8 mouse cellular contexts compared by ENCODE assay signal in the genomic region with DNA sequence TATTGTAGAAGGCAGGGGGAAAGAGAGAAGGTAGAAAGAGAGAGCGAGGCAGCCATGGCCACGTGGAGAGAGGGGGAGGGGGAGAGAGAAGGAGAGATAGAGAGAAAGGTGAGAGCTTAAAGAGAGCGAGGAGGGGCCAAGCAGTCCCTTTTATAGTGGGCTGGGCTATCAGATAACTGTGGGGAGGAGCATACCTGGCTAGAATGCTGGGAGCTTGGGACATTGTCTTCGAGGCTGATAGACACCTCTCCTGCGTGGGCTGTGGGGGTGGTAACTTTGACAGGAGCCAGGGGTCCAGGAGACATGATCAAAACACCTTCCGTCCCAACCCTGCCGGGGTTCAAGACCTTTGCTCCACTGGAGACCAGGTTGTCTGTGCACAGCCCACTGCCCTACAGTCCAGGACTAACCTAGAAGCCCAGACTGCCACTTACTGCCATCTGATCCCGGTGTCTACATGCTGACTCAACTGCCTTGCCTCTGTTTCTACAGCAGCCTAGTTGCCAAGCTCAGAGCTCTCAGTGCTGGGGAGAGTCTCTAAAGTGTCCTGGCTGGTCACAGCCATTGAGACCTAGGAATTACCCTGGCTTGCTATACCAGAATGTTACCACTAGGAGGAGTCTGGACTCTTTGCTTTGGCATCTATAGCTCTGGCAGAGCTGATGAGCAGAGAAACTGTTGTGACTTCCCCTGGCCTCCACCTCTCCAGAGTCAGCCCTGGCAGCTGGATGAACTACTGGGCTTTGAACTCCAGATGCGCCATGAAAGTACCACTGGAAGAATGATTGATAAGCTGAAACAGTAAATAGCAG.
DNase-seq lines count a peak whose midpoint lies in the region; ATAC-seq and TF ChIP-seq lines count a peak whose summit lies in the region.

No protein-coding gene starts in this region.

- WGBS in forebrain, embryonic 15.5 days, result 65% methylated on average over 9 of the region's 9 CpGs
- WGBS in hindbrain, embryonic 14.5 days, result 73% methylated on average over 9 of the region's 9 CpGs
- 65% methylated on average over 9 of the region's 9 CpGs for WGBS in spleen, adult 2 months

- peak; percentile 52; the same call in 1 of the 2 replicates for TF ChIP-seq CTCF in spleen, adult 2 months (IDR thresholded peaks at IDR 0.05; ENCODE audit: extremely low read depth, insufficient read depth, insufficient read length, insufficient replicate concordance)

- no peaks in the 10 kb centered on the region for H3K36me3 ChIP-seq in forebrain, embryonic 15.5 days
- no peaks in the 10 kb centered on the region for H3K36me3 ChIP-seq in hindbrain, embryonic 14.5 days (replicated peaks; ENCODE audit: control insufficient read depth, insufficient read depth)
- H3K36me3 ChIP-seq in spleen, adult 2 months (ENCODE audit: control insufficient read depth, insufficient read depth, low read length), result no peaks in the 10 kb centered on the region

- no peak overlapping the region for H3K4me2 ChIP-seq in forebrain, embryonic 15.5 days (replicated peaks)
- no peak overlapping the region for H3K4me2 ChIP-seq in hindbrain, embryonic 14.5 days (replicated peaks)

- H3K27me3 ChIP-seq in forebrain, embryonic 15.5 days, result no peaks in the 10 kb centered on the region
- no peaks in the 10 kb centered on the region for H3K27me3 ChIP-seq in hindbrain, embryonic 14.5 days (ENCODE audit: control insufficient read depth, insufficient read depth, low read length)
- no peaks in the 10 kb centered on the region for H3K27me3 ChIP-seq in spleen, adult 2 months (ENCODE audit: control insufficient read depth, insufficient read depth, low read length)

- ATAC-seq in forebrain, embryonic 15.5 days (replicated peaks), result peak; percentile 60
- peak; percentile 80 for ATAC-seq in hindbrain, embryonic 14.5 days (ENCODE audit: low FRiP score)

- no peak for TF ChIP-seq POLR2A in spleen, adult 2 months (IDR thresholded peaks at IDR 0.05; ENCODE audit: low read depth, low read length)

- no peak overlapping the region for H3K4me3 ChIP-seq in forebrain, embryonic 15.5 days
- no peak overlapping the region for H3K4me3 ChIP-seq in hindbrain, embryonic 14.5 days (replicated peaks; ENCODE audit: low read length)
- no peak overlapping the region for H3K4me3 ChIP-seq in spleen, adult 2 months (ENCODE audit: extremely low read depth, insufficient read depth, insufficient read length)

- no peak overlapping the region for H3K9ac ChIP-seq in forebrain, embryonic 15.5 days (replicated peaks)
- H3K9ac ChIP-seq in hindbrain, embryonic 14.5 days, result no peak overlapping the region

- H3K4me1 ChIP-seq in forebrain, embryonic 15.5 days, result peaks cover 14% of the 10 kb centered on the region
- H3K4me1 ChIP-seq in hindbrain, embryonic 14.5 days (replicated peaks; ENCODE audit: control insufficient read depth, insufficient read depth, low read length), result 0 out of 2 replicates have a peak, but pooled peaks cover 10% of the 10 kb centered on the region
- H3K4me1 ChIP-seq in spleen, adult 2 months (ENCODE audit: control insufficient read depth, insufficient read depth, insufficient read length), result no peaks in the 10 kb centered on the region

- DNase-seq in ovary, adult 18-20 months (ENCODE audit: low spot score), result peak; percentile 31
- no peak for DNase-seq in ovary, postnatal 10 days (ENCODE audit: low spot score)
- peak; percentile 43 for DNase-seq in cerebellum, adult 11-12 months
- peak; percentile 87 for DNase-seq in hindbrain, embryonic 14.5 days (ENCODE audit: low spot score)
- peak; percentile 33 to 67 for DNase-seq in layer of hippocampus, postnatal 10 days (ENCODE audit: low spot score in 2 of 2)
- peak; percentile 69 for DNase-seq in lung, postnatal 14 days
- DNase-seq in spleen, adult 2 months (ENCODE audit: low read depth in 1 of 2, low spot score in 2 of 2), result peak; percentile 48 to 50

- H3K27ac ChIP-seq in forebrain, embryonic 15.5 days (replicated peaks), result no peak overlapping the region
- H3K27ac ChIP-seq in hindbrain, embryonic 14.5 days, result no peak overlapping the region
- no peak overlapping the region for H3K27ac ChIP-seq in spleen, adult 2 months (ENCODE audit: insufficient read depth, low read length)

- H3K9me3 ChIP-seq in forebrain, embryonic 15.5 days, result no peaks in the 10 kb centered on the region
- H3K9me3 ChIP-seq in hindbrain, embryonic 14.5 days (ENCODE audit: control insufficient read depth, low read length), result no peaks in the 10 kb centered on the region
